Mouse (Mus musculus) brain, embryonic 14.5 days (tissue): Measurements from ENCODE around the gene Ssmem1.

Experiments used
- CTCF ChIP-seq: fragments of 200-500 bp; IDR thresholded peaks from 2 replicates; pipeline ENCODE4 v1.5.1; 2012; ENCODE audit warnings: inconsistent platforms, mild to moderate bottlenecking, moderate library complexity, borderline replicate concordance; ENCODE audit not compliant: insufficient read depth, insufficient read length; ENCODE audit errors: extremely low read depth
- POLR2A ChIP-seq: fragments of 200-500 bp; IDR thresholded peaks from 2 replicates; pipeline ENCODE4 v1.6.1; 2012; ENCODE audit warnings: mild to moderate bottlenecking, inconsistent platforms, borderline replicate concordance; ENCODE audit not compliant: poor library complexity, insufficient read depth, insufficient read length, severe bottlenecking; ENCODE audit errors: extremely low read depth

DNA sequence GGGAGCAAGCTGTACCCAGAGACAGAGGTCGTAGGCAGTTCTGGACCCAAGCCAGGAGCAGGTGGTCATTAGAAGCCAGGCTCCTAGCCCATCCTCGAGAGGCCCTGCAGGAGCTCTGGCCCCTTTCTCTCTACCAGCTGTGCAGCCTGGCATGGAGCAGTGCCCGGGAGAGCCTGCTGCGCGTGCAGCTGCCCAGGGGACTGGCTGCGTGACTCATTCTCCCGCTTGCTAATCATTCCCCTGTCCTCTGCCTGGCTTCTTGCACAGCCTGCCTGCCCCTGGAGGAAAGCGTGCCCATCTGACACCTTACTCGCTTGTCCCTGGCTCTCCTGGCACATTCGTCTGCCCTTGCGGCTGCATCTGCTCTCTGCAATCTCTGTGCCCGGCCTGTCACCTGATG is 40.3 kb upstream of the Ssmem1 start:
- no peak for TF ChIP-seq CTCF
- no peak for TF ChIP-seq POLR2A
